11 mouse cellular contexts compared by ENCODE assay signal in the genomic region with DNA sequence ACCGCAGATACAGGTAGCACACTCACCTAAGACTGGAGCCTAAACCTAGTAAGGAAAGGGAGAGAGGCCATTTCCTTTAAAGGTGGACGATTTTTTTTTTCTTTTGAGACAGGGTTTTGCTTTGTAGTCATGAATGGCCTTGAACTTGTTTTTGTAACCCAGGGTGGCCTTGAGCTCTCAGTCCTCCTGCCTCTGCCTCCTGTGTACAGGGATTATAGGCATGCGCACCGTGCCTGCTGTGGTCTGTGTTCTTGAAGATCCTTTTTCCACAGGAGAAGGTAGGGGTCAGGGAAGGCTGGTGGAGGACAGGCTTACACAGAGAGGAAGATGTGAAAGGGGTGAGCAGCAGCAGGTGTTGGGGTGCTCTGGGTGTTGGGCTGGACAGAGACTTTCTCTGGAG. TPM values are rescaled to one million over a fixed set of nuclear protein-coding genes. Genes with fewer than 3 reads are reported as not detected.
DNase-seq lines count a peak whose midpoint lies in the region; ATAC-seq and TF ChIP-seq lines count a peak whose summit lies in the region.
"Had no signal": no experiment of that assay in that cellular context is flagged by ENCODE, and none has a peak within 500 bp of the region (broad histone marks: within the 10 kb centered on the region; RNA-seq: fewer than 3 reads in every experiment).

No protein-coding gene starts in this region.

- no peak overlapping the region for H3K27ac ChIP-seq in heart, embryonic 12.5 days (ENCODE audit: poor library complexity, severe bottlenecking)
- H3K27ac ChIP-seq in cortical plate, adult 2 months (ENCODE audit: insufficient read depth, low read length): no peak overlapping the region
- H3K27ac ChIP-seq in hindbrain, embryonic 13.5 days: no peak overlapping the region
- no peak overlapping the region for H3K27ac ChIP-seq in midbrain, embryonic 10.5 days (replicated peaks)

- H3K9ac ChIP-seq in heart, embryonic 12.5 days: peak overlapping the region; percentile 83; the same call in 1 of the 2 replicates
- peak overlapping the region; percentile 98 for H3K9ac ChIP-seq in hindbrain, embryonic 13.5 days

- H3K4me3 ChIP-seq in heart, embryonic 12.5 days: no peak overlapping the region
- peak overlapping the region; percentile 3; the same call in 1 of the 2 replicates for H3K4me3 ChIP-seq in cortical plate, adult 2 months (ENCODE audit: insufficient read depth, low read length)
- peak overlapping the region; percentile 95 for H3K4me3 ChIP-seq in hindbrain, embryonic 13.5 days
- H3K4me3 ChIP-seq in midbrain, embryonic 10.5 days: peak overlapping the region; percentile 95

- WGBS in heart, embryonic 12.5 days: 82% methylated on average over 4 of the region's 4 CpGs
- 84% methylated on average over 4 of the region's 4 CpGs for WGBS in hindbrain, embryonic 13.5 days
- 78% methylated on average over 4 of the region's 4 CpGs for WGBS in midbrain, embryonic 10.5 days

- peak overlapping the region; percentile 82; the same call in 1 of the 2 replicates for H3K4me2 ChIP-seq in heart, embryonic 12.5 days
- peak overlapping the region; percentile 89 for H3K4me2 ChIP-seq in hindbrain, embryonic 13.5 days

- H3K36me3 ChIP-seq in heart, embryonic 12.5 days: peaks cover 8% of the 10 kb centered on the region
- peaks cover 10% of the 10 kb centered on the region for H3K36me3 ChIP-seq in hindbrain, embryonic 13.5 days
- peaks cover 24% of the 10 kb centered on the region for H3K36me3 ChIP-seq in midbrain, embryonic 10.5 days

- DNase-seq in heart, adult 9 months (ENCODE audit: low spot score in 2 of 2): no peak
- no peak for DNase-seq in midbrain, embryonic 10.5 days (ENCODE audit: low spot score)
- no peak for DNase-seq in gastrocnemius, postnatal 25 days
- DNase-seq in frontal cortex, postnatal 10 days (ENCODE audit: low spot score in 2 of 2): no peak
- no peak for DNase-seq in spleen, adult 12 weeks (ENCODE audit: low spot score)
- DNase-seq: kidney, postnatal 10 days had no signal

- no peak for TF ChIP-seq POLR2A in cortical plate, adult 2 months (IDR thresholded peaks at IDR 0.05; ENCODE audit: extremely low read depth, insufficient read depth, low read length)

- H3K9me3 ChIP-seq in heart, embryonic 12.5 days (replicated peaks): no peaks in the 10 kb centered on the region
- H3K9me3 ChIP-seq in hindbrain, embryonic 13.5 days: no peaks in the 10 kb centered on the region
- H3K9me3 ChIP-seq in midbrain, embryonic 10.5 days (replicated peaks): no peaks in the 10 kb centered on the region

- H3K4me1 ChIP-seq in heart, embryonic 12.5 days (replicated peaks): peaks cover 31% of the 10 kb centered on the region
- H3K4me1 ChIP-seq in cortical plate, adult 2 months (ENCODE audit: control insufficient read depth, insufficient read depth, low read length): peaks cover 5% of the 10 kb centered on the region
- peaks cover 53% of the 10 kb centered on the region for H3K4me1 ChIP-seq in hindbrain, embryonic 13.5 days (replicated peaks)
- H3K4me1 ChIP-seq in midbrain, embryonic 10.5 days: peaks cover 48% of the 10 kb centered on the region

- no peaks in the 10 kb centered on the region for H3K27me3 ChIP-seq in heart, embryonic 12.5 days (replicated peaks)
- no peaks in the 10 kb centered on the region for H3K27me3 ChIP-seq in hindbrain, embryonic 13.5 days
- no peaks in the 10 kb centered on the region for H3K27me3 ChIP-seq in midbrain, embryonic 10.5 days (ENCODE audit: low read depth, poor library complexity, severe bottlenecking)
- H3K27me3 ChIP-seq: CH12.LX had no signal

- TF ChIP-seq CTCF in cortical plate, adult 2 months (IDR thresholded peaks at IDR 0.05; ENCODE audit: extremely low read depth, insufficient read depth, low read length): no peak

- no peak for ATAC-seq in heart, embryonic 12.5 days (ENCODE audit: insufficient number of reproducible peaks, low FRiP score)
- ATAC-seq in hindbrain, embryonic 13.5 days (ENCODE audit: low FRiP score): no peak

RNA-seq across cellular contexts. Expression of a gene that starts 1.6 kb away (rescaled TPM):
- polyA plus RNA-seq in heart, embryonic 12.5 days (2016; fragmentation: Nextera tagmentation; extraction: Ambion mirVana): 10.5 and 12.2 TPM in 2 replicates
- polyA plus RNA-seq in cortical plate, adult 2 months (2012; rRNA removed): 76.3 and 90.3 TPM in 2 replicates
- polyA plus RNA-seq in hindbrain, embryonic 13.5 days (2015; fragmentation: Nextera tagmentation; extraction: Ambion mirVana): 24.1 and 24.7 TPM in 2 replicates
- polyA plus RNA-seq in midbrain, embryonic 10.5 days (2016; fragmentation: Nextera tagmentation; extraction: Ambion mirVana): 17.7 and 22.0 TPM in 2 replicates
- total RNA-seq in gastrocnemius, postnatal 25 days (2021): 10 to 100 TPM; 34.7 to 38.5 TPM

RNA-seq across cellular contexts. Expression of a gene that starts 15.5 kb away (rescaled TPM):
- polyA plus RNA-seq in heart, embryonic 12.5 days (2016; fragmentation: Nextera tagmentation; extraction: Ambion mirVana): 40.3 and 42.9 TPM in 2 replicates
- polyA plus RNA-seq in cortical plate, adult 2 months (2012; rRNA removed): 38.8 and 39.6 TPM in 2 replicates
- 58.3 and 58.6 TPM in 2 replicates for polyA plus RNA-seq in hindbrain, embryonic 13.5 days (2015; fragmentation: Nextera tagmentation; extraction: Ambion mirVana)
- 51.6 and 58.2 TPM in 2 replicates for polyA plus RNA-seq in midbrain, embryonic 10.5 days (2016; fragmentation: Nextera tagmentation; extraction: Ambion mirVana)
- total RNA-seq in gastrocnemius, postnatal 25 days (2021): 10 to 100 TPM; 19.3 to 19.4 TPM

RNA-seq across cellular contexts. Expression of a gene that starts 39.7 kb away (rescaled TPM):
- polyA plus RNA-seq in heart, embryonic 12.5 days (2016; fragmentation: Nextera tagmentation; extraction: Ambion mirVana): 22.4 and 23.0 TPM in 2 replicates
- 78.2 and 80.2 TPM in 2 replicates for polyA plus RNA-seq in cortical plate, adult 2 months (2012; rRNA removed)
- polyA plus RNA-seq in hindbrain, embryonic 13.5 days (2015; fragmentation: Nextera tagmentation; extraction: Ambion mirVana): 40.0 and 45.5 TPM in 2 replicates
- polyA plus RNA-seq in midbrain, embryonic 10.5 days (2016; fragmentation: Nextera tagmentation; extraction: Ambion mirVana): 20.5 and 22.7 TPM in 2 replicates
- total RNA-seq in gastrocnemius, postnatal 25 days (2021): 10 to 100 TPM; 12.6 to 13.1 TPM

RNA-seq across cellular contexts. Expression of a gene that starts 58.3 kb away (rescaled TPM):
- not detected in 2 replicates for polyA plus RNA-seq in heart, embryonic 12.5 days (2016; fragmentation: Nextera tagmentation; extraction: Ambion mirVana)
- 0.21 TPM in 1 of 2 replicates, not detected in the other for polyA plus RNA-seq in cortical plate, adult 2 months (2012; rRNA removed)
- polyA plus RNA-seq in hindbrain, embryonic 13.5 days (2015; fragmentation: Nextera tagmentation; extraction: Ambion mirVana): 0.40 TPM in 1 of 2 replicates, not detected in the other
- not detected in 2 replicates for polyA plus RNA-seq in midbrain, embryonic 10.5 days (2016; fragmentation: Nextera tagmentation; extraction: Ambion mirVana)
- total RNA-seq in gastrocnemius, postnatal 25 days (2021): not detected
- polyA plus RNA-seq: thymus, postnatal 0 days had no signal
